Mouse (Mus musculus): ENCODE data around the gene Tdrd7.

The Tdrd7 gene

GRCm38 (mm10) chr4:45972448-45972854 lies 7.3 kb downstream of the Tdrd7 start:
- DNase-seq (ENCODE audit: low read depth in 1 of 2, low spot score in 2 of 2), result no peak

- DNase-seq (ENCODE audit: low read depth in 1 of 2, low spot score in 2 of 2), result no peak
These were observed 7.8 kb downstream of the Tdrd7 start for GRCm38 (mm10) chr4:45972951-45973350.

GRCm38 (mm10) chr4:45976931-45977667 lies 12.0 kb downstream of the Tdrd7 start:
- no peak for DNase-seq (ENCODE audit: low read depth in 1 of 2, low spot score in 2 of 2)

- no peak for DNase-seq (ENCODE audit: low read depth in 1 of 2, low spot score in 2 of 2)
These were observed 14.8 kb downstream of the Tdrd7 start for GRCm38 (mm10) chr4:45979916-45980315.

DNA sequence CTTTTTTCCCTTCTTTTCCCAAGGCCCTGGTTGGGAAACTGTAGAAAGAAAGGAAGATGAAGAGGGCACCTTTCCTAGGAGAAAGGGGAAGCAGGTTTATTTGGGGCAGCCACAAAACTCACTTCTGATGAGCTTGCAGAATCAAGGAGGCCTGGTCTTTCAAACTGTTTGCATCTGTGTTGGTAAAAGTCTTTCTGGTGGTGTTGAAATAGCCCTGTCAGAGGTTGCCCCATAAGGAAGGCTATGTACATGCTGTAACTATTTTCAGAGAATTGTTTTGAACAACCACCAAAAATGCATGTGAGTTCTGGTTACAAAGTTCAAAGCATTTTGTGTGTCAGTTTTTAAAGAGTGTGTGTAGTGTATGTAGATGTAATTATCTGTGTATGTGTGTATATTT lies 15.9 kb downstream of the Tdrd7 start:
- peak in 1 of 2 experiments; percentile 5 for DNase-seq (ENCODE audit: low read depth in 1 of 2, low spot score in 2 of 2)

DNA sequence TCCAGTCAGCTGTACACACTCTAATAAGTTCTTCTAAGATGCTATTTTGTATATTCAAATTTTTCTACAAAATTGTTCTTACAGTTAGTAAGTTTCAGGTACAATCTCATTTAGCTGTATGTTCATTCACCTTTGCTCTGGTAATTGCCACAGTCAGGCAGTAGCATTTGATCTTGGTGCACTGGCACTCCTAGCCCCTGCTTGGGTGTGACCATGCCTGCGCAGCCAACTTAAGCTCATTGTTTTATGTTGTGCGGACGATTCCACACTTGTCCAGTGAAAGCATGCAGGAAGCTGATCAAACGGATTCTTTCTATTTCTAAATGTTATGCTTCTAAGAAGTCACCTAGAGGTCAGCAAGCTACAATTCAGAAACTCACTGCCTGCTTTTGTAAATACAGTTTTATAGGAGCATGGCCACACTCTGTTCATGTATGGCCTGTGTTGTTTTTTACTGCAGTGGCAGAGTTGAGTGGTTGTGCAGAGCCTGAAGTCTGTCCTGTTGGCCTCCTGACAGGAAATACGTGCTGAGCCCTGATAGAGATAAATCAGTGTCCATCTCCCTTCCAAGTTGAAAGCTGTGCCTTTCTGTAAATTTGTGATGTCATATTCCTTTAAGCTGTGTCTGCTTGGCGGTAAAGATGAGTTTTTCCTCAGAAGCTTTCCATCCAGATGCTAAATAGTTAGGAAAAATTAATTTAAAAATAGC lies 25.4 kb downstream of the Tdrd7 start:
- no peak for DNase-seq (ENCODE audit: low read depth in 1 of 2, low spot score in 2 of 2)

- no peak for DNase-seq (ENCODE audit: low read depth in 1 of 2, low spot score in 2 of 2)
These were observed 33.4 kb downstream of the Tdrd7 start for GRCm38 (mm10) chr4:45998536-45998935.

DNA sequence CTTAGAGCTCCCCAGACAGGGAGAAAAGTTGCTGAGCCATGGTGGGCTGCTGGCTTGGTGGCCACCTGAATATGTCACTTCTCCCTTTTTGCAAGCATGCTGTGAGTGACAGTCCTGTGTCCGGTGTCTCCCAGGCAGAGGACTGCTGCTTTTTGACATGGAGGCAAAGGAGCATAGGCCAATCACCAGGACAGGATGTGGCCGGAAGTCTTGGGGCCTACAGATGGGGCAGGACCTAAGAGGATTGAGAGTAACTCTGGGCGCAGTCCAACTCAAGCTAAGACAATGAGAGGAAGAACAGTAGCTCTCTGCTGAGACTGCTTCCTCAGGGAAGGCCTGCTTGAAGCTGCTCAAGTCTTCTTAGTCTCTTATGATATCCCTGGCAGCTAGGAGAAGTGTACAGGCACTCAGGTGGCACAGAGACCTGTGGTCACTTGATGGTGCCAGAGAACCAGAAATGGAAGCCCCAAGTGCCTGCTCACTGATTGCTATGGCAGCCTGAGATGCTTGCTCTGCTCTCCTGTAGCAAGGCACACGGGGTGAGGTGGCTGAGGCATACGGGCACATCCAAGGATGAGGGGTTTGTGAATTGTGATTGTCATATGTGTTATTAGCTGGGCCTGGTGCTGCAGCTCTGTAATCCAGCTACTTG lies 43.1 kb downstream of the Tdrd7 start:
- no peak for DNase-seq (ENCODE audit: low read depth in 1 of 2, low spot score in 2 of 2)

GRCm38 (mm10) chr4:46011698-46012097 lies 46.6 kb downstream of the Tdrd7 start:
- no peak for DNase-seq (ENCODE audit: low read depth in 1 of 2, low spot score in 2 of 2)

GRCm38 (mm10) chr4:46015605-46016004 lies 50.5 kb downstream of the Tdrd7 start:
- DNase-seq (ENCODE audit: low read depth in 1 of 2, low spot score in 2 of 2), result no peak

GRCm38 (mm10) chr4:46023021-46023481 lies 57.9 kb downstream of the Tdrd7 start:
- DNase-seq (ENCODE audit: low read depth in 1 of 2, low spot score in 2 of 2), result no peak

DNA sequence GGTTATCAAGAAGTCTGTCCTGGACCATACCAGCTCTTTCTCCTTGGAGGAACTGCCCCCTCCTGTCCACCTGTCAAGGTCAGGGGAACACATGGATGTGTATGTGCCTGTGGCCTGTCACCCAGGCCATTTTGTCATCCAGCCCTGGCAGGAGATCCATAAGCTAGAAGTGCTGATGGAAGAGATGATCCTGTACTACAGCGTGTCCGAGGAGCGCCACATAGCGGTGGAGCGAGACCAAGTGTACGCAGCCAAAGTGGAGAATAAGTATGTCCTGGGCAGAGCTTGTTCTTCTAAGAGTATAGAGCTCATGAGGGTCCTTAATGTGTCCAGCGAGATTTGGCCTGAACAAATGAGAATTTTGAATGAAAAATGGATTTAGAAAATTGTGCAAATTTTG lies 60.8 kb downstream of the Tdrd7 start:
- DNase-seq (ENCODE audit: low read depth in 1 of 2, low spot score in 2 of 2), result no peak

DNA sequence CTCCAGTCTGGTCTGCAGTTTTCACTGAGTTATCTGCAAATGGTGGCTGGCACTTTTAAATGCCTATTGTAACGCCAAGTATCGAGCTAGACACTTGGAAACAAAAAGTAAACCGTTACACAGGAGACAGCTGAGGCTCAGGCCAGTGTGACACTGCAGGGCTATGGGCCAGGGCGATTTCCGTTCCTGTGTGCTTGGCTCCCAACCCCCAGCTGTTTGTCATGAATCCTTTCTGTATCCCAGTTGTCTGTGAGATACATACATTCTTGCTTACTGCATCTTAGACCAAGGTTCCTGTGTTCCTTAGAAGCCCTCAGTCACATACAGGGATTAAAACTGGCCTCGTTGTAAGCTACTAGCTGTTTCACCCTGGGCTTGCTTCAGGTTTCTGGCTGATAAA lies 63.1 kb downstream of the Tdrd7 start:
- DNase-seq (ENCODE audit: low read depth in 1 of 2, low spot score in 2 of 2), result no peak

GRCm38 (mm10) chr4:46028781-46029180 lies 63.6 kb downstream of the Tdrd7 start:
- DNase-seq (ENCODE audit: low read depth in 1 of 2, low spot score in 2 of 2), result no peak

DNA sequence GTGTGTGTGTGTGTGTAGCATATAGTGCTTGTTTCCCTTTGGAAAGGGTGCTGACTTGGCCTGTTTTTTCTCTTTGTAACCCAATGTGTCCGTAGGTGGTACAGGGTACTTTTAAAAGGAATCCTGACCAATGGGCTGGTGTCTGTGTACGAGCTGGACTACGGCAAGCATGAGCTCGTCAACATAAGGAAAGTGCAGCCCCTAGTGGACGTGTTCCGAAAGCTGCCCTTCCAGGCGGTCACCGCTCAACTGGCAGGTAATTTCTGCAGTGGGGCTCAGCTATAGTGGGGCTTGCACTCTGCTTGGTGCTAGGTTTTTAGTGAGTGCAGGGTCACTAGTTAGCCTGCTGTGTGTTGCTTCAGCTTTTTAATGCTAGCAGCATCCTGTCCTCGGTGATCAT lies 64.4 kb downstream of the Tdrd7 start:
- no peak for DNase-seq (ENCODE audit: low read depth in 1 of 2, low spot score in 2 of 2)

DNA sequence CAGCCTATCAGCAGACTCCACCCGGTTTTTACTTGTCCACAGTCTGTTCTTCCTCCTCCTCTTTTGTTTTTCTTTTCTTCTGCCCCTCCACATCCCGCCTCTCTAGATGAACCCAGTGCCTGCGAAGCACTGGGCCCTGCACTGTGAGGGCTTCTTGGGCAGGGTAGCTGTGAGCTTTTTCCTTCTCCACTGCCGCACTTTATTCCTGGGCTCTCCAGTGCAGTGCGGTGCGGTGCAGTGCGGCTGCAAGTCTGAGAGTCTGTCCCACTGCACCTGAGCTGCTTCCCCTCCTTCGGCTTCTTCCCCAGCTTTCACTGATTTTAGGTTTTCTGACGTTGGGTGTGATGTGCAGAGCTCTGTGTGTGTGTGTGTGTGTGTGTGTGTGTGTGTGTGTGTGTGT lies 67.3 kb downstream of the Tdrd7 start:
- no peak for DNase-seq (ENCODE audit: low read depth in 1 of 2, low spot score in 2 of 2)

- no peak for DNase-seq (ENCODE audit: low read depth in 1 of 2, low spot score in 2 of 2)
These were observed 68.1 kb downstream of the Tdrd7 start for GRCm38 (mm10) chr4:46033197-46033596.

DNA sequence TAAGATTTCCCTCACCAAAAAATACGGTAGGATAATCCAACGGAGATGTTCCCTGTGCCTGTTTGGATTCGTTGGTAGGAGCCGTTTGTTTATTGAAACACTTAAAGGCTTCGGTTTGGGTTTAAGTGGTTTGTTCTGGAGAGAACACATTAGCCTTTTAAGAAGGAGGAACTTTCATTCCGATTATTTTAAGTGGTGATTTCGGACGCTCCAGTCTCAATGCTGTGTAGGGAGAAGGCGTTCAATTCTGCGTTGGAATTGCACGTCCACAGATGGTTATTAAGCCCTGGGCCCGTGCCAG lies 73.4 kb downstream of the Tdrd7 start:
- no peak for DNase-seq (ENCODE audit: low read depth in 1 of 2, low spot score in 2 of 2)

GRCm38 (mm10) chr4:46038892-46039751 lies 74.0 kb downstream of the Tdrd7 start, which contains the start of gene Tmod1:
Gene Tmod1, plus strand, starts transcription at chr4:46038935.
- no peak for DNase-seq (ENCODE audit: low read depth in 1 of 2, low spot score in 2 of 2)

- no peak for DNase-seq (ENCODE audit: low read depth in 1 of 2, low spot score in 2 of 2)
These were observed 74.8 kb downstream of the Tdrd7 start for GRCm38 (mm10) chr4:46039899-46040298.

DNA sequence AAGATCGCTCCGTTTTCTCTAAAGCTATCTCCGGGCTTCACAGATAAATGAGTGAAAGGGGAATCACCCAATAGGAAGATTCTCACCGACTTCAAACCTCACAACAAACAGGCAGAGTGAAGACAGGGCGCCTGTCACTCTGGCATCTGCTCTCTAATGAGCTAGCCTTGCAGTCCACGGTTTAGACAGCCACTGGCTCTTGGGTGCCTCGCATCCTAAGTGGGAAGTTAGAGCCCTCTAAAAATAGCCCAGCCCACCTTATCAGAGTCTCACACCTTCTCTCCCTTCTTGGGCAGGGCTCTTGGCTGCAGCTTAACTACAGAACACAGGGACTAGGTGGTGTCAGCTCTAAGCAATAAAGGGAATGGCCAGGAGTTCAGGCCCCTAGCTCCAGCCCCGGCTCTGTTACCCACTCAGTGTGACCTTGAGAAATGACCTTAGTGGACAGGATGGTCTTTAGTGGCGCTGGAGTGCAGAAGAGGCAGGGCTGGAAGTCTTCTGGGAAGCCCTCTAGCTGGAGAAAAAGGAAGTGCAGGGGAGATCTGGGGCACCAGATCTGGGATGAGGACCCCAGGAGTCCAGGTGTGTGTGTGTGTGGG lies 75.6 kb downstream of the Tdrd7 start:
- no peak for DNase-seq (ENCODE audit: low read depth in 1 of 2, low spot score in 2 of 2)

Measured in monocyte, adult 2 months (primary cell).